Mouse (Mus musculus): ENCODE results near the gene Plagl2. TPM values are rescaled to one million over a fixed set of nuclear protein-coding genes. Genes with fewer than 3 reads are reported as not detected.
"Not testable (repeated sequence)": the region's sequence is repeated elsewhere in the genome, so short reads cannot be mapped to it uniquely, and the experiment has no call there.

The Plagl2 gene
- total and polyA plus RNA-seq, 2 experiments, result 0.74 to 1.7 TPM

- Histone ChIP-seq H3K79me2 (ENCODE audit: control insufficient read depth, insufficient read depth, low read length) (no peaks in the 10 kb centered on the region), H3K4me3 (ENCODE audit: insufficient read depth, low read depth, low read length) (no peak overlapping the region), H3K27ac (replicated peaks; ENCODE audit: insufficient read depth, low read depth, low read length) (no peak overlapping the region), H3K36me3 (ENCODE audit: control insufficient read depth, insufficient read depth, low read length) (no peaks in the 10 kb centered on the region), H3K9ac (ENCODE audit: low read depth, low read length) (no peak overlapping the region), H3K27me3 (ENCODE audit: control insufficient read depth, insufficient read depth, low read length) (no peaks in the 10 kb centered on the region), H3K4me1 (ENCODE audit: control insufficient read depth, insufficient read depth, low read length) (no peaks in the 10 kb centered on the region)
- TF ChIP-seq CTCF (IDR thresholded peaks at IDR 0.05; ENCODE audit: low read depth, low read length) (no peak), POLR2A (IDR thresholded peaks at IDR 0.05; ENCODE audit: extremely low read depth, insufficient read depth, low read length) (no peak)
- WGBS, result 47% methylated on average over 8 of the region's 8 CpGs
- no peak for DNase-seq (ENCODE audit: extremely low read depth, low read depth, low spot score)
Observed at GRCm38 (mm10) chr2:153276440-153276839, 35.2 kb upstream of the Plagl2 start.

- H3K79me2 ChIP-seq (ENCODE audit: control insufficient read depth, insufficient read depth, low read length); DNase-seq (ENCODE audit: extremely low read depth, low read depth, low spot score); H3K27ac ChIP-seq (replicated peaks; ENCODE audit: insufficient read depth, low read depth, low read length); H3K27me3 ChIP-seq (ENCODE audit: control insufficient read depth, insufficient read depth, low read length); H3K36me3 ChIP-seq (ENCODE audit: control insufficient read depth, insufficient read depth, low read length); H3K9ac ChIP-seq (ENCODE audit: low read depth, low read length); H3K4me1 ChIP-seq (ENCODE audit: control insufficient read depth, insufficient read depth, low read length); H3K4me3 ChIP-seq (ENCODE audit: insufficient read depth, low read depth, low read length): not testable (repeated sequence)
- 62% methylated on average over 3 of the region's 3 CpGs for whole genome bisulfite sequencing
Observed at GRCm38 (mm10) chr2:153275577-153275976, 34.4 kb upstream of the Plagl2 start.

DNA sequence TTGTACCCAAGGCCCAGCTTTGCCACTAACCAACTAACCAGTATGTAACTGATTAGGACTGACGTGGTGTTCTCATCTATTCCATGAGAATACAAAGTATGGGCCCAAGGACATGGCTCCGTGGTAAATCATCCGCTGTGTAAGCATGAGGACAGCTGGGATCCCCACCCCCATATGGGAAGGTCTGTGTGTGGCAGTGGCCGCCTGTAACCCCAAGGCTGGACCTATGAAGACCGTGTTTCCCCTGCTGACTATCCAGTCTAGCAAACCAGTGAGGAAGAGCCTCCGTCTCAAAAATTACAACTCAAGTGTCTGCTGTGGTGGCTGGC, 33.7 kb upstream of the Plagl2 start:
- 74% methylated on average over 6 of the region's 6 CpGs for WGBS
- no peaks in the 10 kb centered on the region for H3K36me3 ChIP-seq (ENCODE audit: control insufficient read depth, insufficient read depth, low read length)
- no peak overlapping the region for H3K9ac ChIP-seq (ENCODE audit: low read depth, low read length)
- H3K4me1 ChIP-seq (ENCODE audit: control insufficient read depth, insufficient read depth, low read length), result no peaks in the 10 kb centered on the region
- DNase-seq (ENCODE audit: extremely low read depth, low read depth, low spot score), result no peak
- H3K4me3 ChIP-seq (ENCODE audit: insufficient read depth, low read depth, low read length), result no peak overlapping the region
- no peaks in the 10 kb centered on the region for H3K79me2 ChIP-seq (ENCODE audit: control insufficient read depth, insufficient read depth, low read length)
- H3K27ac ChIP-seq (replicated peaks; ENCODE audit: insufficient read depth, low read depth, low read length), result no peak overlapping the region
- TF ChIP-seq CTCF (IDR thresholded peaks at IDR 0.05; ENCODE audit: low read depth, low read length), result no peak
- TF ChIP-seq POLR2A (IDR thresholded peaks at IDR 0.05; ENCODE audit: extremely low read depth, insufficient read depth, low read length), result no peak
- H3K27me3 ChIP-seq (ENCODE audit: control insufficient read depth, insufficient read depth, low read length), result no peaks in the 10 kb centered on the region

GRCm38 (mm10) chr2:153274200-153274918, 33.1 kb upstream of the Plagl2 start:
- not testable (repeated sequence) for DNase-seq (ENCODE audit: extremely low read depth, low read depth, low spot score); H3K9ac ChIP-seq (ENCODE audit: low read depth, low read length); H3K27ac ChIP-seq (replicated peaks; ENCODE audit: insufficient read depth, low read depth, low read length); H3K27me3 ChIP-seq (ENCODE audit: control insufficient read depth, insufficient read depth, low read length); H3K79me2 ChIP-seq (ENCODE audit: control insufficient read depth, insufficient read depth, low read length); H3K4me3 ChIP-seq (ENCODE audit: insufficient read depth, low read depth, low read length); H3K36me3 ChIP-seq (ENCODE audit: control insufficient read depth, insufficient read depth, low read length); H3K4me1 ChIP-seq (ENCODE audit: control insufficient read depth, insufficient read depth, low read length)
- WGBS, result 82% methylated on average over 6 of the region's 6 CpGs

GRCm38 (mm10) chr2:153270231-153270915, 29.1 kb upstream of the Plagl2 start:
- not testable (repeated sequence) for H3K27ac ChIP-seq (replicated peaks; ENCODE audit: insufficient read depth, low read depth, low read length); H3K79me2 ChIP-seq (ENCODE audit: control insufficient read depth, insufficient read depth, low read length); H3K4me3 ChIP-seq (ENCODE audit: insufficient read depth, low read depth, low read length); H3K4me1 ChIP-seq (ENCODE audit: control insufficient read depth, insufficient read depth, low read length); H3K27me3 ChIP-seq (ENCODE audit: control insufficient read depth, insufficient read depth, low read length); H3K9ac ChIP-seq (ENCODE audit: low read depth, low read length); DNase-seq (ENCODE audit: extremely low read depth, low read depth, low spot score); H3K36me3 ChIP-seq (ENCODE audit: control insufficient read depth, insufficient read depth, low read length)
- 64% methylated on average over 8 of the region's 8 CpGs for WGBS

GRCm38 (mm10) chr2:153267331-153267730, 26.1 kb upstream of the Plagl2 start:
- TF ChIP-seq POLR2A (IDR thresholded peaks at IDR 0.05; ENCODE audit: extremely low read depth, insufficient read depth, low read length), result no peak
- no peak for TF ChIP-seq CTCF (IDR thresholded peaks at IDR 0.05; ENCODE audit: low read depth, low read length)
- 82% methylated on average over 2 of the region's 2 CpGs for WGBS
- no peak overlapping the region for H3K9ac ChIP-seq (ENCODE audit: low read depth, low read length)
- no peaks in the 10 kb centered on the region for H3K4me1 ChIP-seq (ENCODE audit: control insufficient read depth, insufficient read depth, low read length)
- H3K27me3 ChIP-seq (ENCODE audit: control insufficient read depth, insufficient read depth, low read length), result no peaks in the 10 kb centered on the region
- no peaks in the 10 kb centered on the region for H3K79me2 ChIP-seq (ENCODE audit: control insufficient read depth, insufficient read depth, low read length)
- no peak for DNase-seq (ENCODE audit: extremely low read depth, low read depth, low spot score)
- H3K4me3 ChIP-seq (ENCODE audit: insufficient read depth, low read depth, low read length), result no peak overlapping the region
- no peaks in the 10 kb centered on the region; the same call in 1 of the 2 replicates for H3K36me3 ChIP-seq (ENCODE audit: control insufficient read depth, insufficient read depth, low read length)
- no peak overlapping the region for H3K27ac ChIP-seq (replicated peaks; ENCODE audit: insufficient read depth, low read depth, low read length)

All from liver, adult 2 months (tissue).